Mouse (Mus musculus) stomach, embryonic 16.5 days (tissue): ENCODE measurements at regions not wholly inside any gene's neighbourhood (a gene's known extent, or its start where the extent isn't known, plus 50 kb on each side); places are given as distances from the start of the nearest gene placed in this dataset.
"Not testable (repeated sequence)": the region's sequence is repeated elsewhere in the genome, so short reads cannot be mapped to it uniquely, and the experiment has no call there.

ENCODE experiments used
- ATAC-seq: fragments of 200-750 bp; cut with Nextera tagmentation; 2 replicates; pipeline ENCODE4 v1.8.0; 2017; ENCODE audit warnings: moderate number of reproducible peaks, moderate TSS enrichment; ENCODE audit not compliant: insufficient read depth, low FRiP score
- H3K27ac ChIP-seq: fragments of 300-500 bp; sonication (generic); 2 replicates; pipeline ENCODE4 v1.5.1; 2014; ENCODE audit warnings: low read length
- H3K27me3 ChIP-seq: fragments of 300-500 bp; sonication (generic); 2 replicates; pipeline ENCODE4 v1.6.1; 2014; ENCODE audit warnings: low read length, control low read depth, mixed read lengths; ENCODE audit not compliant: control insufficient read depth, insufficient read depth
- H3K36me3 ChIP-seq: fragments of 300-500 bp; sonication (generic); 2 replicates; pipeline ENCODE4 v1.6.1; 2014; ENCODE audit warnings: low read length; ENCODE audit not compliant: control insufficient read depth, insufficient read depth
- H3K4me1 ChIP-seq: fragments of 300-500 bp; sonication (generic); 2 replicates; pipeline ENCODE4 v1.6.1; 2014; ENCODE audit warnings: low read length, control low read depth, mixed read lengths; ENCODE audit not compliant: control insufficient read depth, insufficient read depth
- H3K4me2 ChIP-seq: fragments of 300-500 bp; sonication (generic); 2 replicates; pipeline ENCODE4 v1.6.1; 2014; ENCODE audit warnings: low read depth, low read length, mixed read lengths
- H3K4me3 ChIP-seq: fragments of 300-500 bp; sonication (generic); replicated peaks from 2 replicates; pipeline ENCODE4 v1.5.1; 2014; ENCODE audit warnings: mild to moderate bottlenecking, low read length
- H3K9ac ChIP-seq: fragments of 300-500 bp; sonication (generic); 2 replicates; pipeline ENCODE4 v1.6.1; 2014; ENCODE audit warnings: low read length
- H3K9me3 ChIP-seq: fragments of 300-500 bp; sonication (generic); replicated peaks from 2 replicates; pipeline ENCODE4 v1.6.1; 2016; ENCODE audit warnings: low read length, control low read depth; ENCODE audit not compliant: control insufficient read depth
- WGBS: fragments of 180-500 bp; shearing (Covaris S2); extraction: QIAGEN DNeasy Blood & Tissue Kit; methylation state at CpG from one replicate; pipeline ENCODE4 v1.1.7; 2014; 5-methylcytosine and 5-hydroxymethylcytosine counted together

GRCm38 (mm10) chr16:50774699-50775098 lies 183.7 kb upstream of the Ccdc54 start:
- H3K27ac ChIP-seq, H3K27me3 ChIP-seq, H3K36me3 ChIP-seq, H3K4me2 ChIP-seq, H3K9ac ChIP-seq, H3K9me3 ChIP-seq, H3K4me3 ChIP-seq, ATAC-seq, H3K4me1 ChIP-seq: not testable (repeated sequence)
- 93% methylated on average over 12 of the region's 12 CpGs for WGBS

DNA sequence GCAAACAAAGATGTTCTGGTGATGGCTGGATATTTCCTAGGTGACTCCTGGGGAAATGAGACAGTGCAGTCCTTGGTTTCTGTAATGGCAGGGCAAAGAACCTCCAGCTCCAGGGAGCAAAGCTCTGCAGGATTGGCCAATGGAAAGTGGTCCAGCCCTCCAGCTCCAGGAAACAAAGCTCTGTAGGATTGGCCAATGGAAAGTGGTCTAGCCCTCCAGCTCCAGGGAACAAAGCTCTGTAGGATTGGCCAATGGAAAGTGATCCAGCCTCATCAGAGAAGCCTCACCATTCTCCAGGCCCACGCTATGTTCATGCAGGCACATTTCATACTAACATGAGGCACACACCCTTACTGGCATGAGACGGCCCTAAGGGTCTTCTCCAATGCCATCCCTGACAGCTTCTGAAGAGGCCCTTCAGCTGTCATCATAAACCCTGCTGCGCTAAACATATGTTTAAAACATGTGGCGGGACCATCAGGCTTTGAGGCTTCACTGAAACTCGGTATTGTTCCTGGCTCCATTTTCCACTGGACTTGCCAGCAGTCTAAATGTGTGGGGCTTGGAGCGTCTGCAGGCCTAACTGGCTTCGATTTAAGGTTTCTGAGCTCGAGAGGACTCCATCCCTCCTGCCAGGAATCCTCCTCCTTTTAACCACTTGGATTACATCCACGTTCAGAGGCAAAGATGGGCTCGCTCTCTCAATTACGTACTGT lies 175.3 kb upstream of the Ccdc54 start:
- Histone ChIP-seq H3K27me3 (no peaks in the 10 kb centered on the region), H3K4me3 (no peak overlapping the region), H3K4me1 (no peaks in the 10 kb centered on the region), H3K4me2 (no peak overlapping the region), H3K9ac (no peak overlapping the region), H3K36me3 (no peaks in the 10 kb centered on the region), H3K27ac (no peak overlapping the region), H3K9me3 (no peaks in the 10 kb centered on the region)
- 71% methylated on average over 11 of the region's 11 CpGs for WGBS
- ATAC-seq, result peak; percentile 64; the same call in 1 of the 2 replicates

DNA sequence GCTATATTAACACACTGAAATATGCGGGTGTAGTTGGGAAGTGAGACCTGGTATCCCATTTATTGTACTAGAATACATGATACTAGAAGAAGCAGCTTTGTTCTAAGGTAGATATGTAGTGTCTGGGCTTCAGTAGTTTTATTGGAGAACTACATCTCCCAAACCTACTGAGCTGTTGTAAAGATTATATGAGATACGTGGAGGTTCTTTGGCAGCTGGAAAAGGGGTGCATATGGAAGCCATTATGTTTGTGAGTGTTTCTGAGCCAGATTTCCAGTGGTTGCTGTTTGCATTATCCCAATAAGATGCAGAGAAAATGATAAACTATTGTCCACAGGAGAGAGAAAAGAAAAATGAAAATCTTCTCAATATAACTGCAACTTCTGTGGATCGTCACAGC lies 171.1 kb upstream of the Ccdc54 start:
- 66% methylated on average over 3 of the region's 3 CpGs for WGBS

GRCm38 (mm10) chr16:50759979-50760378 lies 169.0 kb upstream of the Ccdc54 start:
- no peaks in the 10 kb centered on the region for H3K4me1 ChIP-seq
- no peak overlapping the region for H3K4me3 ChIP-seq
- H3K4me2 ChIP-seq, result no peak overlapping the region
- H3K27me3 ChIP-seq, result no peaks in the 10 kb centered on the region
- H3K36me3 ChIP-seq, result no peaks in the 10 kb centered on the region
- H3K9ac ChIP-seq, result no peak overlapping the region
- no peak for ATAC-seq
- WGBS, result 86% methylated on average over 5 of the region's 5 CpGs
- H3K9me3 ChIP-seq, result no peaks in the 10 kb centered on the region
- H3K27ac ChIP-seq, result no peak overlapping the region

More for the DNA sequence above, 171.1 kb upstream of the Ccdc54 start:
- Histone ChIP-seq H3K36me3 (no peaks in the 10 kb centered on the region), H3K9ac (no peak overlapping the region), H3K4me3 (no peak overlapping the region), H3K27ac (no peak overlapping the region), H3K9me3 (no peaks in the 10 kb centered on the region), H3K4me2 (no peak overlapping the region), H3K27me3 (no peaks in the 10 kb centered on the region), H3K4me1 (no peaks in the 10 kb centered on the region)
- ATAC-seq, result no peak

- Histone ChIP-seq H3K4me2 (no peak overlapping the region), H3K4me1 (peaks cover 5% of the 10 kb centered on the region; the same call in 1 of the 2 replicates), H3K36me3 (no peaks in the 10 kb centered on the region), H3K4me3 (no peak overlapping the region), H3K9me3 (no peaks in the 10 kb centered on the region), H3K9ac (no peak overlapping the region), H3K27me3 (no peaks in the 10 kb centered on the region), H3K27ac (no peak overlapping the region)
- ATAC-seq, result no peak
- 58% methylated on average over 4 of the region's 4 CpGs for WGBS
These were observed 165.7 kb upstream of the Ccdc54 start for GRCm38 (mm10) chr16:50756696-50757095.

DNA sequence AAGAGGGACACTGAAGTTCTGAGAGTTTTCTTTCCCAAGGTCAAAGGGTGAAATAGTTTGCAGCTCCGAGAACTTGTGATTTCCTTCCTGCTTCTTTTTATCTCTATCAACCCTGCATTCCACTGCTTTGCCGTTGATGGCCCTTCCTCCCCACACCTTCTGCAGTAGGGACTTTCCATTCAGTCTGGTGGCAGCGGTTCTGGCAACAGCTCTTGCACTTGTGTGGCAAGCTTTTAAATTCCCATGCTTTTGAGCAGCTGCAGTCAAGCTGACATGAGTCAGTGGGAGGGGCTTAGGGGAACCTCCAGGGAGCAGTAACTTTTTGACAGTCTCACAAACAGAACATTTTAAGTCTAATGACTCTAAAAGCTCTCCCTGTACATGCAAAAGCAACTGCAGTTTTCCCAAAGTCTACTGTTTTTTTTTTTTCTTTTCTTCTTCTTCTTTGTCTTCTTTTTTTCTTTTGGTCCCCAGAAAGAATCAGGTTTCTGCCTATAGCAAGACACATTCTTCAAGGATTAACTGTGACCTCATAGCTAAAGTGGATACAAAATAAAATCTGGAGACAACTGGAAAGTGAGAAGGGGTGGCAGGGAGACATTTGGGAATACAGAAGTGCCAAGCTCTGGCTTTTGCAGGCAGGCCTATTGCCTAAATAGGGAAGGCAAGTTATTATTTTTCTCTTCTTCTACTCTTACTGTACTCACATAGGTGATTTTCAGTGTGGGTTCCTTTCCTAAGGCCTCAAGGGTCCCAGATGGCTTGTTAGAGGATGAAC lies 162.8 kb upstream of the Ccdc54 start:
- H3K4me2 ChIP-seq, result peak overlapping the region; percentile 23
- H3K4me1 ChIP-seq, result peaks cover 8% of the 10 kb centered on the region; the same call in 1 of the 2 replicates
- H3K27me3 ChIP-seq, result no peaks in the 10 kb centered on the region
- H3K27ac ChIP-seq, result peak overlapping the region; percentile 60
- whole genome bisulfite sequencing, result 6% methylated on average over 3 of the region's 3 CpGs
- no peak overlapping the region for H3K9ac ChIP-seq
- peak; percentile 62 for ATAC-seq
- H3K4me3 ChIP-seq, result no peak overlapping the region
- H3K36me3 ChIP-seq, result no peaks in the 10 kb centered on the region
- no peaks in the 10 kb centered on the region for H3K9me3 ChIP-seq

GRCm38 (mm10) chr16:50753046-50753445 lies 162.1 kb upstream of the Ccdc54 start:
- Histone ChIP-seq H3K4me1 (peaks cover 8% of the 10 kb centered on the region; the same call in 1 of the 2 replicates), H3K27ac (no peak overlapping the region; the same call in 1 of the 2 replicates), H3K27me3 (no peaks in the 10 kb centered on the region), H3K9ac (no peak overlapping the region), H3K36me3 (no peaks in the 10 kb centered on the region), H3K4me3 (no peak overlapping the region), H3K9me3 (no peaks in the 10 kb centered on the region), H3K4me2 (no peak overlapping the region)
- 76% methylated on average over 11 of the region's 11 CpGs for WGBS
- ATAC-seq, result no peak

DNA sequence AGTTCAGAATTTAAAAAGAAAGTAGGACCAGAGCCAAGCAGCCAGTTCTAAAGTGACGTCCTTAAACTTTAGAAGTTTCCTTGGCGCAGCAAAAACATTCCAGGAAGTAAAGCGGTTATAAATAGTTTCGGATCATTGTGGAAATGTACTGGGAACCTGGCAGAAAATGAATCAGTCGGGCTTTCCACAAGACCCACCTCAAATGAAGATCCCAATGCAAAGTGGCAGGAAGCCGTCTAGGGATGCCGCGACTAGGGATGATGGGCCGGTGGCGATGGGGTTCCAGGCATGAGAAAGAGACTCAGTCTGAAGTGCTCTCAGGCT lies 161.3 kb upstream of the Ccdc54 start:
- Histone ChIP-seq H3K27me3 (no peaks in the 10 kb centered on the region), H3K9ac (no peak overlapping the region), H3K27ac (peak overlapping the region; percentile 70; the same call in 1 of the 2 replicates), H3K36me3 (no peaks in the 10 kb centered on the region), H3K4me2 (peak overlapping the region; percentile 20; the same call in 1 of the 2 replicates), H3K4me1 (peaks cover 8% of the 10 kb centered on the region; the same call in 1 of the 2 replicates), H3K4me3 (no peak overlapping the region), H3K9me3 (no peaks in the 10 kb centered on the region)
- whole genome bisulfite sequencing, result 60% methylated on average over 10 of the region's 10 CpGs
- ATAC-seq, result no peak

DNA sequence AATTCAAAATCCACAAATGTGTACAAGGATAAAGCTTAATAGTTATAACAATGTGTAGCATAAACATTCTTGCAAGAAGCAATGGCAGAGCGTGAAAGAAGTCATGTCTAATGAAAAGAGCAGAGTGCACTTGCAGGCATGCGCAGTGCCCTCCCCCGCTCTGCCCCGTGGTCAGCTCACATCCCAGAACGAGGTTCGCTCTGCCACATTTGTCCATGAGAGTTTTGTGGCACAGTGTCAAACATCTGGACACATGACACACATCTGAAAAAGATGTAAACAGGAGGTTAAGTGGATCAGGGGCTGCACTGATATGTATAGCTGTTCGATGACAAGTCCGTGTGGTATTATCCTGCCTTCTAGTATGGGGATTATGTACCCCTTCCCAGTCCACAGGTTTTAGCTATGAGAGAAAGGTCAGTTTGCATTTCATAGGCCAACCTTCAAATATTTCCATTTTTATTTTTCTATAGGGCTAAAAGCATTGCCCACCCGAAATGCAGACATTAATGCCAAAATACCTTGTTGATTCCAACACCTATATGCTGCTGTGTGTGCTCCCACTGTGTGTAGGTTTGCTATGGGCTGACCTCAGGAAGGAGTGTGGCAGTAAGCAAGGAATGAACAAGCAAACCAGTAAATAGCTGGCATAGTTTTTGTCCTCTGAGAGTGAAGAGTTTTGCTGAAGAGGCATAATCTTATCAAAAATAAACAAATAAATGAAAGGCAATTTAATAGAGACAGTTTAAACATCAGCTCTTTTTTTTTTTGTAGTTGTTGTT lies 160.7 kb upstream of the Ccdc54 start:
- WGBS, result 61% methylated on average over 9 of the region's 9 CpGs
- ATAC-seq, result no peak
- Histone ChIP-seq H3K4me2 (no peak overlapping the region), H3K27ac (no peak overlapping the region), H3K9me3 (no peaks in the 10 kb centered on the region), H3K4me1 (peaks cover 8% of the 10 kb centered on the region; the same call in 1 of the 2 replicates), H3K36me3 (no peaks in the 10 kb centered on the region), H3K27me3 (no peaks in the 10 kb centered on the region), H3K4me3 (no peak overlapping the region), H3K9ac (no peak overlapping the region)
